In the genomic region with DNA sequence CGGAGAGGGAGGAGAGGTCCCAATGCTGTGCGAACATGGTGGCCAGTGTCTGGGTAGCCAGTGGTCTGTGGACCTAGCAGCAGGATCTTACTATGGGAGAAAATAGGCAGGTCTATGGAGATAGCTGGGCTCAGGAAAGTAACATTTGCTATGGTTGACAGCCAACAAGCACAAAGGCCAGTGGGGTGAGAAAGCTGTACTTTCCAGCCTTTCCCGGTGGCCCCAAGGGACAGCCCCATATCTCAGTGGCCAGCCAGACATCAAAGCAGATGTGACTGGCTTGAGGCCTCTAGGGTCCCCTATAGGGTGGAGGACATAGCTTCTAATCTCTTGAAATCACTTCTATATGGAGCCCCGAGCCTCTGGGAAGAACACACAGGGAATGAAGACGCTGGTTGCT, we compare ENCODE assay signal across 8 mouse cellular contexts. TPM values are rescaled to one million over a fixed set of nuclear protein-coding genes. Genes with fewer than 3 reads are reported as not detected.
"Had no signal": no experiment of that assay in that cellular context is flagged by ENCODE, and none has a peak within 500 bp of the region (broad histone marks: within the 10 kb centered on the region; RNA-seq: fewer than 3 reads in every experiment).

No protein-coding gene starts in this region.

- H3K4me3 ChIP-seq: left cerebral cortex, adult 2 months; limb, embryonic 10.5 days; liver, embryonic 15.5 days; midbrain, embryonic 13.5 days had no signal

- H3K27me3 ChIP-seq: liver, embryonic 15.5 days; midbrain, embryonic 13.5 days had no signal

- H3K27ac ChIP-seq: limb, embryonic 10.5 days; liver, embryonic 15.5 days; midbrain, embryonic 13.5 days; stomach, postnatal 0 days had no signal

- DNase-seq: lung, adult 2 months; thymus, postnatal 4 days had no signal

- H3K4me1 ChIP-seq: limb, embryonic 10.5 days; liver, embryonic 15.5 days had no signal

RNA-seq across cellular contexts. Expression of a gene that starts 35.8 kb away (rescaled TPM):
- polyA plus RNA-seq: liver, embryonic 11.5 days had no signal
